Mouse (Mus musculus): Measurements from ENCODE around the gene Tm4sf1. TPM values are rescaled to one million over a fixed set of nuclear protein-coding genes. Genes with fewer than 3 reads are reported as not detected.

The Tm4sf1 gene
- total RNA-seq, 2 experiments from 2014 or later = 16.7 to 21.0 TPM

- intact Hi-C loops (cut with DNase I) = no loop called here
- DNase-seq (ENCODE audit: low spot score in 2 of 2) = no peak
Measured at GRCm38 (mm10) chr3:57292826-57293225, 9.0 kb downstream of the Tm4sf1 start.

GRCm38 (mm10) chr3:57288944-57289491 lies 12.8 kb downstream of the Tm4sf1 start:
- no peak for DNase-seq (ENCODE audit: low spot score in 2 of 2)

GRCm38 (mm10) chr3:57287854-57288720 lies 13.7 kb downstream of the Tm4sf1 start:
- intact Hi-C loops (cut with DNase I) = no loop called here
- no peak for DNase-seq (ENCODE audit: low spot score in 2 of 2)

More at GRCm38 (mm10) chr3:57288944-57289491, 12.8 kb downstream of the Tm4sf1 start:
- intact Hi-C loops (cut with DNase I) = no loop called here

- DNase-seq (ENCODE audit: low spot score in 2 of 2) = no peak
- intact Hi-C loops (cut with DNase I) = no loop called here
Measured at GRCm38 (mm10) chr3:57287438-57287837, 14.3 kb downstream of the Tm4sf1 start.

- intact Hi-C loops (cut with DNase I) = no loop called here
Measured at GRCm38 (mm10) chr3:57278225-57278624, 23.6 kb downstream of the Tm4sf1 start.

GRCm38 (mm10) chr3:57277453-57277852 lies 24.3 kb downstream of the Tm4sf1 start:
- DNase-seq (ENCODE audit: low spot score in 2 of 2) = no peak

More at GRCm38 (mm10) chr3:57278225-57278624, 23.6 kb downstream of the Tm4sf1 start:
- no peak for DNase-seq (ENCODE audit: low spot score in 2 of 2)

GRCm38 (mm10) chr3:57276821-57277220 lies 25.0 kb downstream of the Tm4sf1 start:
- no peak for DNase-seq (ENCODE audit: low spot score in 2 of 2)
- intact Hi-C loops (cut with DNase I) = no loop called here

More at GRCm38 (mm10) chr3:57277453-57277852, 24.3 kb downstream of the Tm4sf1 start:
- intact Hi-C loops (cut with DNase I) = no loop called here

- DNase-seq (ENCODE audit: low spot score in 2 of 2) = no peak
- intact Hi-C loops (cut with DNase I) = loop anchor here (5.0 kb wide), 2 partner anchors 158 to 358 kb away; partner anchors contain the start of gene Tm4sf4
Measured at GRCm38 (mm10) chr3:57268994-57269393, 32.8 kb downstream of the Tm4sf1 start.

GRCm38 (mm10) chr3:57267559-57268173 lies 34.1 kb downstream of the Tm4sf1 start:
- DNase-seq (ENCODE audit: low spot score in 2 of 2) = peak; percentile 28 to 74
- intact Hi-C loops (cut with DNase I) = loop anchor here (1.0 to 5.0 kb wide), 3 partner anchors 160 to 360 kb away; partner anchors contain the start of gene Tm4sf4

GRCm38 (mm10) chr3:57253041-57253440 lies 48.7 kb downstream of the Tm4sf1 start:
- intact Hi-C loops (cut with DNase I) = no loop called here
- DNase-seq (ENCODE audit: low spot score in 2 of 2) = no peak

GRCm38 (mm10) chr3:57252551-57252950 lies 49.2 kb downstream of the Tm4sf1 start:
- no peak for DNase-seq (ENCODE audit: low spot score in 2 of 2)
- intact Hi-C loops (cut with DNase I) = no loop called here

GRCm38 (mm10) chr3:57245242-57245641 lies 56.5 kb downstream of the Tm4sf1 start:
- intact Hi-C loops (cut with DNase I) = no loop called here
- no peak for DNase-seq (ENCODE audit: low spot score in 2 of 2)

Other genes starting within 250 kb of the Tm4sf1 start
- not detected for gene Tm4sf4, start 123.3 kb upstream of the Tm4sf1 start, total RNA-seq (2021)

Data from left cerebral cortex, postnatal 14 days (tissue).